Comparison of ENCODE assay signal across 12 mouse cellular contexts in genomic region chr17:91161834-91162233, GRCm38 (mm10).
"Had no signal": no experiment of that assay in that cellular context is flagged by ENCODE, and none has a peak within 500 bp of the region (broad histone marks: within the 10 kb centered on the region; RNA-seq: fewer than 3 reads in every experiment).

No protein-coding gene starts in this region.

- H3K4me2 ChIP-seq: intestine, embryonic 15.5 days; liver, embryonic 11.5 days; liver, embryonic 15.5 days had no signal

- H3K4me3 ChIP-seq: intestine, embryonic 15.5 days; left cerebral cortex, adult 2 months; limb, embryonic 10.5 days; liver, embryonic 15.5 days had no signal

- H3K27me3 ChIP-seq: intestine, embryonic 15.5 days; liver, embryonic 15.5 days had no signal

- DNase-seq: kidney, adult 8-10 months; kidney, postnatal 25 days; lung, adult 2 months; lung, postnatal 36 days; right cerebral cortex, postnatal 25 days; thymus, postnatal 4 days had no signal

- H3K9me3 ChIP-seq: intestine, embryonic 15.5 days; limb, embryonic 10.5 days; liver, embryonic 15.5 days had no signal

- H3K9ac ChIP-seq: intestine, embryonic 15.5 days; liver, embryonic 15.5 days had no signal

- H3K4me1 ChIP-seq: intestine, embryonic 15.5 days; limb, embryonic 10.5 days; liver, embryonic 15.5 days had no signal

- H3K36me3 ChIP-seq: intestine, embryonic 15.5 days; limb, embryonic 10.5 days; liver, embryonic 15.5 days had no signal

- ATAC-seq: intestine, embryonic 15.5 days; lung, postnatal 0 days had no signal

- H3K27ac ChIP-seq: intestine, embryonic 15.5 days; left cerebral cortex, adult 2 months; limb, embryonic 10.5 days; liver, embryonic 15.5 days had no signal
